Mouse (Mus musculus) bone marrow, adult 2 months (tissue): ENCODE results near the gene Fcrl1. TPM values are rescaled to one million over a fixed set of nuclear protein-coding genes. Genes with fewer than 3 reads are reported as not detected.

Experiments
- H3K27ac ChIP-seq: fragments of 200-500 bp; 2 replicates; pipeline ENCODE4 v1.5.1; 2012; ENCODE audit warnings: low read depth, mild to moderate bottlenecking, control low read depth, inconsistent platforms, low read length; ENCODE audit not compliant: control insufficient read depth, poor library complexity, insufficient read depth
- H3K4me1 ChIP-seq: fragments of 200-500 bp; 2 replicates; pipeline ENCODE4 v1.6.1; 2011; ENCODE audit warnings: low read length; ENCODE audit not compliant: control insufficient read depth, insufficient read depth
- H3K4me3 ChIP-seq: fragments of 200-500 bp; replicated peaks from 2 replicates; pipeline ENCODE3; 2011; ENCODE audit warnings: mild to moderate bottlenecking, low read depth, low read length, control low read depth; ENCODE audit not compliant: control insufficient read depth
- CTCF ChIP-seq: fragments of 200-500 bp; IDR thresholded peaks from 2 replicates; pipeline ENCODE4 v1.5.1; 2011; ENCODE audit warnings: low read length, control low read depth; ENCODE audit not compliant: control insufficient read depth, insufficient read depth
- POLR2A ChIP-seq: fragments of 200-500 bp; IDR thresholded peaks from 2 replicates; pipeline ENCODE4 v1.6.1; 2011; ENCODE audit warnings: low read depth, mild to moderate bottlenecking, control low read depth, low read length, borderline replicate concordance; ENCODE audit not compliant: control insufficient read depth
- WGBS: fragments of 180-500 bp; shearing (Covaris S2); methylation state at CpG from one replicate; pipeline ENCODE4 v1.1.7; 2018; 5-methylcytosine and 5-hydroxymethylcytosine counted together
- polyA plus RNA-seq: library from polyadenylated mRNA; stranded (reverse); fragments of >200 nt; gene quantifications from 2 replicates; pipeline ENCODE4 v1.2.4, GENCODE M21; 2011; ENCODE audit warnings: low replicate concordance; ENCODE audit not compliant: missing spikeins, insufficient read depth, insufficient read length

The Fcrl1 gene
- polyA plus RNA-seq, 1 experiment = 14.9 TPM

- Histone ChIP-seq H3K27ac (peak overlapping the region; percentile 53; the same call in 1 of the 2 replicates), H3K4me1 (no peaks in the 10 kb centered on the region; the same call in 1 of the 2 replicates), H3K4me3 (no peak overlapping the region)
- under 1% methylated on average over 5 of the region's 5 CpGs for WGBS
- TF ChIP-seq CTCF = no peak
- TF ChIP-seq POLR2A = no peak
These were observed 25.1 kb downstream of the Fcrl1 start for GRCm38 (mm10) chr3:87401321-87401720.

GRCm38 (mm10) chr3:87408171-87408570, 32.0 kb downstream of the Fcrl1 start:
- Histone ChIP-seq H3K4me3 (no peak overlapping the region), H3K4me1 (no peaks in the 10 kb centered on the region; the same call in 1 of the 2 replicates), H3K27ac (no peak overlapping the region)
- TF ChIP-seq POLR2A (no peak), CTCF (peak; percentile 75)
- WGBS = 9% methylated on average over 4 of the region's 4 CpGs

GRCm38 (mm10) chr3:87409196-87409935, 33.2 kb downstream of the Fcrl1 start:
- TF ChIP-seq CTCF (no peak), POLR2A (no peak)
- H3K4me3 ChIP-seq = no peak overlapping the region
- WGBS = 84% methylated on average over 4 of the region's 4 CpGs
- no peaks in the 10 kb centered on the region; the same call in 1 of the 2 replicates for H3K4me1 ChIP-seq
- no peak overlapping the region for H3K27ac ChIP-seq

- no peak overlapping the region for H3K4me3 ChIP-seq
- no peaks in the 10 kb centered on the region; the same call in 1 of the 2 replicates for H3K4me1 ChIP-seq
- WGBS = 71% methylated on average over 6 of the region's 6 CpGs
- no peak overlapping the region for H3K27ac ChIP-seq
- TF ChIP-seq CTCF = no peak
- TF ChIP-seq POLR2A = no peak
These were observed 34.4 kb downstream of the Fcrl1 start for GRCm38 (mm10) chr3:87410605-87411004.

GRCm38 (mm10) chr3:87411150-87411549, 35.0 kb downstream of the Fcrl1 start:
- no peaks in the 10 kb centered on the region; the same call in 1 of the 2 replicates for H3K4me1 ChIP-seq
- TF ChIP-seq CTCF = peak; percentile 81
- TF ChIP-seq POLR2A = no peak
- H3K27ac ChIP-seq = no peak overlapping the region
- WGBS = 23% methylated on average over 12 of the region's 12 CpGs
- H3K4me3 ChIP-seq = no peak overlapping the region

- Histone ChIP-seq H3K4me3 (no peak overlapping the region), H3K4me1 (no peaks in the 10 kb centered on the region), H3K27ac (no peak overlapping the region)
- TF ChIP-seq POLR2A = no peak
- no peak for TF ChIP-seq CTCF
- 55% methylated on average over 1 of the region's 1 CpGs for WGBS
These were observed 44.5 kb downstream of the Fcrl1 start for GRCm38 (mm10) chr3:87420645-87421044.

- Histone ChIP-seq H3K27ac (no peak overlapping the region), H3K4me1 (no peaks in the 10 kb centered on the region), H3K4me3 (no peak overlapping the region)
- WGBS = 85% methylated on average over 4 of the region's 4 CpGs
- TF ChIP-seq CTCF (peak; percentile 19; the same call in 1 of the 2 replicates), POLR2A (no peak)
These were observed 46.3 kb downstream of the Fcrl1 start for GRCm38 (mm10) chr3:87422386-87422910.

- 42% methylated on average over 5 of the region's 5 CpGs for WGBS
- TF ChIP-seq POLR2A (no peak), CTCF (no peak)
- H3K4me3 ChIP-seq = no peak within 1 kb of the TSS
- no peak within 1 kb of the TSS for H3K27ac ChIP-seq
- no peaks in the 10 kb centered on the region for H3K4me1 ChIP-seq
These were observed 59.3 kb downstream of the Fcrl1 start, which contains the start of gene Fcrl5 for GRCm38 (mm10) chr3:87435479-87435878. Fcrl5 (plus strand) TSS chr3:87435773.

GRCm38 (mm10) chr3:87440586-87440985, 64.4 kb downstream of the Fcrl1 start:
- no peak overlapping the region for H3K4me3 ChIP-seq
- WGBS = 72% methylated on average over 1 of the region's 1 CpGs
- H3K27ac ChIP-seq = no peak overlapping the region
- no peak for TF ChIP-seq CTCF
- TF ChIP-seq POLR2A = no peak
- no peaks in the 10 kb centered on the region for H3K4me1 ChIP-seq
